Mouse (Mus musculus) CD4-positive, CD25-positive, alpha-beta regulatory T cell, adult 2 months (primary cell): ENCODE measurements around the gene Tchh.
"Not testable (repeated sequence)": the region's sequence is repeated elsewhere in the genome, so short reads cannot be mapped to it uniquely, and the experiment has no call there.

Experiments used
- DNase-seq: peaks from one replicate; pipeline ENCODE4 v3.0.0-alpha.2; 2012; ENCODE audit warnings: low read depth, low spot score

The Tchh gene

DNA sequence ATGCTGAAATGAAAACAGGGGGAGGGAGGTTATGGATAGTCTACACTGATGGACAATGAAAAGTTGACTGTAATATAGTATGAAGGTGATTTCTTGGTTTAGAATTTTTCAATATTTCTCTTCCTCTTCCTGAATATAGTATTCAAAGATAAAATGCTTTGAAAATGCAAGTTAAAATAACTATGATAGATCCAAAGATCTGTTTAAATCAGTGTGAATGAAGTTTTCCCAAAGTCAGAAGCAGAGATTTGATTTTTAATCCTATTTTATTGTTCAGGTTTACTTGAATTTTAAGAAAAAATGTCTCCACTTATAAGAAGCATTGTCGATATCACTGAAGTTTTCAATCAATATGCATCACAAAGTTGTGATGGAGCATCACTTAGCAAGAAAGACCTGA, at the start of gene Tchh:
TSS of gene Tchh (plus strand) at position 301 of the 400 bp plus-strand sequence.
- DNase-seq, result no peak

DNA sequence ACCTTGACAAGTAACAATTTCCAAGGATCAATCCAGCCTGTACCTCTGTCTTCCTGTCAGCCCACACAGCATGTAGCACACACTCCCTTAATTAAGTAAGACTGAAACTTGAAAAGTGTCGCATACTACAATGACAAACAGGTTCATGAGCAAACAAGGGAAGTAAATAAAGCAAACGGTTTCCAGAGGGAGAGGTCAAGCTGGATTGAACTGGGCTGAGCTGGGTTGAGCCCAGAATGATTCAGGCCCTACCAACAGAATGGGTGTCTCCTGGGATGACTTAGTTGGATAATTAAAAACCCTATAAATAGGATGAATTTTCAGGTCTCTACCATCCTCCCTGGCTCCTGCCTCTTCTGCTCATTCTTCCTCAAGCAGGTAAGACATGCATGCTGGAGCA, 48.8 kb upstream of the Tchh start, which contains the start of gene Rptn:
TSS of gene Rptn (plus strand) at position 334 of the 400 bp plus-strand sequence.
- DNase-seq, result no peak

DNA sequence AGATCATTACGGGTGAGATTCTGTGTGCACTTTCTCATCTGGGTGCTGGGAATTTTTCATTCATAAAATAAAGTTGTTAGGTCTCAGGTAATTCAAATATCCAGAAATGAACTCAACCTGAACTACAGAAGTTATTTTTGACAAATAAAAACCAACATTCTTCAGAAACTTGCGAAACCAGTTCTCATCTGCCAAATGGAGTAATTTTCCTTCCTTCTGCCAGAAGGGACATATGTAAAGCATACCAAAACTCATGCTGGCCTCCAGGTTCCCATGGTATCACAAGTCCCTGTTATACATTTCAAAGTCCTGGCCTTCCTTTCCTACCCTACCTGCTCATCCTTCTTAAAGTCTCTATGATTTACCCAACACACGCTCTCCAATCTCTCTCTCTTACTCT, 38.2 kb upstream of the Tchh start:
- no peak for DNase-seq

DNA sequence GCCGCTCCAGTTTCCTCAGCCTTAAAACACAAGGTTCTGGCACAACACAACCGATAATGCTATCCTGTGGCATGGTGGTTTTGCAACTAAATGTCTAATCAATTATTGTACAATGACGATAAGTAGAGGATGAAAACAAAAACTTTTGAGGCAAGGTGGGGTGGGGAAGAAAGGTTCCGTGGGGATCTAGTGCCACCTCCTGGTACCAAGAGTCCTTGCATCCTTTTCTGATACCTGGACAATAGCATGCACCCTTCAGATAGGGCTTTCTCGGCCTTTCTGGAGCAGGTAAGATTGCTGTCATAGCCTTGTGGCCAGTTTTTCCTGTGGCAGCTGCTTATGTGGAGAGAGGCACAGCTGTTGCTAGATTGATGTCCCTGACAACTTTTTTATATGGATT, 35.1 kb upstream of the Tchh start:
- peak; percentile 20 for DNase-seq

DNA sequence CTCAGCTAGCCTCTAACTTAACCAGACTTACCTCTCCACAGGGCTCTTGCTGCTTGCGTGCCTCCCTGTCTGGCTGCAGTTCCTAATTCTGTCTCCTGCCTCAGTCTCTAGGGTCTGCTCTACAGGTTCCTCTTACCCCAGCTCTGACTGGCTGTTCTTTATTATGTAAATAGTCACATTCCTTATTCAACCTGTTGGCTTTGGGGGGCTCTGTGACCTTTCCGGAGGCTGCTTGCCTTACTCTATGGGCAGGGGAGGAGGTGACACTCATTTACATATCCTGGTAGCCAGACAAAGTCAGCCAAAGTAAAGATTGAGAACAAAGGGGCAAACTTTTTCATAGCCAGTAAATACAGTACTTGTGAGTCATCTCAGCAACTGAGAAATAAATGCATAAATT, 30.2 kb upstream of the Tchh start:
- DNase-seq, result no peak

DNA sequence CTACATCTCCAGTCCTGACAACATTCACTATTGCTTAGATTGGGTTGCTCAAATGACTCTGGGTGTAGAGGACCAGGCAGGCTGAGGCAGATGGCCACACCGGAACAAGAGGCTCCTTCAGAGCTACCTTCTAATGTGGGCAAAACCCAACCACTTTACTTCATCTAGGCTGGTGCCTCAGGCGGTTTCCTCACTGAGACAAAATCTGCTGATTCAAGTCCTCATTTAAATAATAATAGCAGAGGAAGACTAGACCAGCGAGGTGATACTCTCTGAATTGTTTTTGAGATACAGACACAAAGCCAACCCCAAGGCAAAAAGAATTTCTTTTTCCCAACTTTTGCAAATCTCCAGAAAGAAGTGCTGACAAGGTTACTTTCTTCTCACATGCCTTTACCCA, 10.5 kb upstream of the Tchh start:
- DNase-seq, result no peak

DNA sequence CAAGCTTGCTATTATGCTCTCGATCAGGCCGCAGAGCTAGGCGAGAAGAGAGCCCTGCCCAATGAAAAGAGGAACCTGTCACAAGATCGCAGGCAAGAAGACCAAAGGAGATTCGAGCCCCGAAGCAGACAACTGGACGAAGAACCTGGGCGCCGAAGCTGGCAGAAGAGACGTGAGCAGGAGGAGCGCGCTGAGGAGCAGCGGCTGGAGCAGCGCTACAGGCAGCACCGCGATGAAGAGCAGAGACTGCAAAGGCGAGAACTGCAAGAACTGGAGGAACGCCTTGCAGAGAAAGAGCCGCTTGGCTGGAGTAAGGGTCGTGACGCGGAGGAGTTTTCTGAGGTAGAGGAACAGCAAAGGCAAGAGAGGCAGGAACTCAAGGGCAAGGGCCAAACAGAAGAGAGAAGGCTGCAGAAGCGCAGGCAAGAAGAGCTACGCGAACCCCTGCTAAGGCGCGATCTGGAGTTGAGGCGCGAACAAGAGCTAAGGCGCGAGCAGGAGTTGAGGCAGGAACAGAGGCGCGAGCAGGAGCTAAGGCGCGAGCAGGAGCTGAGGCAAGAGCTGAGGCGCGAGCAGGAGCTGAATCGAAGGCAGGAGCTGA, 1.5 kb downstream of the Tchh start:
- DNase-seq, result peak; percentile 31

DNA sequence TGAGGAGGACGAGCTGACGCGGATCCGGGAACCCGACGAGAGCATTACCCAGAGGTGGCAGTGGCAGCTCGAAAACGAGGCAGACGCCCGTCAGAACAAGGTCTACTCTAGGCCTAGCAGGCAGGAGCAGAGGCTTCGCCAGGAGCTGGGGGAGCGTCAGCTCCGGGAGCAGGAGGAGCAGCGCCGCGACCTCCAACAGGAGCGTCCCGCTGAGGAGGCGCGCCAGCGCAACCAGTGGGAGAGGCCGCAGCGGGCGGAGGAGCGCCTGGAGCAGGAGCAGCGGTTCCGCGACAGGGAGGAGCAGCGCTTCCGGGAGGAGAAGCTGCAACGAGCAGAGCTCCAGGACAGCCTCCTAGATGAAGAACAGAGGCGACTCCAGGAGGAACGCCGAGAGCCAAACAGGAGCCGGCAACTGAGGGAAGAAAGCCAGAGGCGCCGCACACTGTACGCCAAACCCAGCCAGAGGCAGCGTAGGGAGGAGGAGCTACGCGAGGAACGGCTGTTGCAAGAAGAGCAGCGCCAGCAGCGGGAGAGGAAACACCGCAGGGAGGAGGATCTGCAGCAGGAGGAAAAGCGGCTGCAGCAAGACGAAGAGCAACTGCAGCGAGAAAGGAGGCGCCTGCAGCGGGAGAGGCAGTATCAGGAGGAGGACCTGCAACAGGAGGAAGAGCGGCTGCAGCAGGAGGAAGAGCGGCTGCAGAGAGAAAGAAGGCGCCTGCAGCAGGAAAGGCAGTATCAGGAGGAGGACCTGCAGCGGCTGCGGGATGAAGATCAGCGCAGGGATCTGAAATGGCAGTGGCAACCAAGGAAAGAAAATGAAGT, 2.4 kb downstream of the Tchh start:
- peak; percentile 61 for DNase-seq

DNA sequence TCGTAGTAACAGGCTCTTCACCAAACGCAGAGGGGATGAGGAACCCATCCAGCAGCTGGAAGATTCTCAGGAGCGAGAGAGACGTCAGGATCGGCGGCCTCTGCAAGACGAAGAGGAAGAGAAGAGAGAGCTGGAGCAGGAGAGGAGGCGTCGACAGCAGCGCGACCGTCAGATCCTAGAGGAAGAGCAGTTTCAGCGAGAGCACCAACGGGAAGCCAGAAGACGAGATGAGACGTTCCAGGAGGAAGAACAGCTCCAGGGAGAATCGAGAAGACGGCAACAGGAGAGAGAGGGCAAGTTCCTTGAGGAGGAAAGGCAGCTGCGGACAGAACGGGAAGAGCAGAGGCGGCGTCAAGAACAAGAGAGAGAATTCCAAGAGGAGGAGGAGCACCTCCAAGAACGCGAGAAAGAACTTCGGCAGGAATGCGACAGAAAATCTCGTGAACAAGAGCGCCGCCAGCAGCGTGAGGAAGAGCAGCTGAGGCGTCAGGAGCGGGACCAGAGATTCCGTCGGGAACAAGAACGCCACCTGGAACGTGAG, 3.1 kb downstream of the Tchh start:
- DNase-seq, result peak; percentile 16

DNA sequence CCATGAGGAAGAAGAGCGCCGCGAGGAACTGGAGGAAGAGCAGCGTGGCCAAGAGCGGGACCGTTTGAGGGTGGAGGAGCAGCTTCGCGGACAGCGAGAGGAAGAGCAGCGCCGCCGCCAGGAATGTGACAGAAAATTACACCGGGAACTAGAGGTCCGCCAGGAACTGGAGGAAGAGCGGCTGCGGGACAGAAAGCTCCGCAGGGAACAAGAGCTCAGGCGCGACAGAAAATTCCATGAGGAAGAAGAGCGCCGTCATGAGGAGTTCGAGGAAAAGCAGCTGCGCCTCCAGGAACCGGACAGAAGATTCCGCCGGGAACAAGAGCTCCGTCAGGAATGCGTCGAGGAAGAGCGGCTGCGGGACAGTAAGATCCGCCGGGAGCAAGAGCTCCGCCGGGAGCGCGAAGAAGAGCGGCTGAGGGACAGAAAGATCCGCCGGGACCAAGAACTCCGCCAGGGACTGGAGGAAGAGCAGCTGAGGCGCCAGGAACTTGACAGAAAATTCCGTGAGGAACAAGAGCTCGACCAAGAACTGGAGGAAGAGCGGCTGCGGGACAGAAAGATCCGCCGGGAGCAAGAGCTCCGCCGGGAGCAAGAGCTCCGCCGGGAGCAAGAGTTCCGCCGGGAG, 4.1 kb downstream of the Tchh start:
- peak; percentile 18 for DNase-seq

DNA sequence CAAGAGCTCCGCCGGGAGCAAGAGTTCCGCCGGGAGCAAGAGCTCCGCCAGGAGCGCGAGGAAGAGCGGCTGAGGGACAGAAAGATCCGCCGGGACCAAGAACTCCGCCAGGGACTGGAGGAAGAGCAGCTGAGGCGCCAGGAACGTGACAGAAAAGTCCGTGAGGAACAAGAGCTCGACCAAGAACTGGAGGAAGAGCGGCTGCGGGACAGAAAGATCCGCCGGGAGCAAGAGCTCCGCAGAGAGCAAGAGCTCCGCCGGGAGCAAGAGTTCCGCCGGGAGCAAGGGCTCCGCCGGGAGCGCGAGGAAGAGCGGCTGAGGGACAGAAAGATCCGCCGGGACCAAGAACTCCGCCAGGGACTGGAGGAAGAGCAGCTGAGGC, 4.6 kb downstream of the Tchh start:
- not testable (repeated sequence) for DNase-seq

DNA sequence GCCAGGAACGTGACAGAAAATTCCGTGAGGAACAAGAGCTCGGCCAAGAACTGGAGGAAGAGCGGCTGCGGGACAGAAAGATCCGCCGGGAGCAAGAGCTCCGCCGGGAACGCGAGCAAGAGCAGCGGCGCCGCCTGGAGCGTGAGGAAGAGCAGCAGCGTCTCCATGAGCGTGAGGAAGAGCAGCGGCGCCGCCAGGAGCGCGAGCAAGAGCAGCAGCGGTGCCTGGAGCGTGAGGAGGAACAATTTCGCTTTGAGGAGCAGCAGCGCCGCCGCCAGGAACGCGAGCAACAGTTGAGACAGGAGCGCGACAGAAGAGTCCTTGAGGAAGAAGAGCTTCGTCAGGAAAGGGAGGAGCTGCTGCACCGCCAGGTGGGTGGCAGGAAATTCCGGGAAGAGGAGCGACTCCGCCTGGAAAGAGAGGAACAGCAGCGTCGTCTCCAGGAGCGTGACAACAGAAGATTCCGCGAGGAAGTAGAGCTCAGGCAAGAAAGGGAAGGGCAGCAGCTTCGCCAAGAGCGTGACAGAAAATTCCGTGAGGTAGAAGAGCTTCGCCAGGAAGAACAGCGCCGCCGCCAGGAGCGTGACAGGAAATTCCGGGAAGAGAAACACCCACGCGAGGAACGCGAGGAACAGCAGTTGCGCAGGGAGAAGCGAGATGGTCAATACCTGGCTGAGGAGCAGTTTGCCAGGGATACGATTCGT, 5.2 kb downstream of the Tchh start:
- DNase-seq, result peak; percentile 47

DNA sequence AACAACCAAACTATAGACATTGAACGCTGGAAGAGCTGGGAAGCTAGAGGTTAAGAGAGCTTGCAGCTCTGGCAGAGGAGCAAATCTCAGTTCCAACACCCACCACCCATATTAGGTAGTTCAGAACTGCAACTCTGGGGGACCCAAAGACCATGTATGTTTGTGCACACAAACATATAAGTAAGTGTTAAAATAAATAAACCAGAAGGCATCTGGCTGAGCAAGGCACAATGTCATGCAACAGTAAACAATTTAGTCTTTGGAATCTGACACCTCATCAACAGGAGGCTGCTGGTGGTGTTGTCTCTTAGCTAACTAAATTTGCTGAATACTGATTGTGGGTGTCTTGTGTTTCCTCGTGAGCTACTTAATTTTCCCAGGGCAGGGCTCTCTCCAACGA, 24.4 kb downstream of the Tchh start:
- no peak for DNase-seq

DNA sequence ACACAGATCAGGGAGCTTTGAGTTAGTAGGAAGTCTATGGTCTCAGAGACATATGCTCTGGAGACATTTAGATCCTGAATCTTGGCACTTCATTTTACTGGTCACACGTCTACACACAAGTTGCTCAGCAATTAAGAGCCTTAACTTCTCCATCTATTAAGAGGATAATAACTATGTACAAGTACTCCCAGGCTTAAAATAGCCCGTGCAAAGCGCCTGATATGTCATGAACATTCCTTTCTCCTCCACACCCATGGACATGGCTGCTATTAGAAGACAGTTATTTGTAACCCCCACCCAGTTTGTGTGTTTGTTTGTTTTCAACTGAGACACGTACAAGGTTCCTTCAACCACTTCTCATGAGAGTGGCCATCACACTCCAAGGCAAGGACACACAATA, 25.0 kb downstream of the Tchh start:
- DNase-seq, result no peak

DNA sequence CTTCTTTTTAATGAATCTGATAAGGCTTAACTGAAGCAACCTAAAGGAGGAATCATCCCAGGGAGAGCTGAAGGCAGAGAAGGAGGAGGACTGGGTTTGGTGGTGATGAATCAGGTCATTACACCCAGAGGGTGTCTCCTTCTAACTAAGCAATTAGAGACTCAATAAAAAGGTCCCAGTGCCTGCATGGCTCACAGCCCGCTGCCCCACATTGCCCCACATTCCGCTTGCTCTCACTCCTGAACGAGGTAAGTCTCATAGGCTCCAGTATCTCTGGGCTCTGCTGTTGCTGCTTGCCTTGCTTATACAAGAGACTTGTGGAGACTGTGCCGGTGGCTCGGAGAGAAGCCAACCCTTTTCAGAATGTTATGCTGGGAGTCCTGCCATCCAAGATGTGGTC, 26.4 kb downstream of the Tchh start, which contains the start of gene Tchhl1:
TSS of gene Tchhl1 (plus strand) at position 194 of the 400 bp plus-strand sequence.
- DNase-seq, result no peak

DNA sequence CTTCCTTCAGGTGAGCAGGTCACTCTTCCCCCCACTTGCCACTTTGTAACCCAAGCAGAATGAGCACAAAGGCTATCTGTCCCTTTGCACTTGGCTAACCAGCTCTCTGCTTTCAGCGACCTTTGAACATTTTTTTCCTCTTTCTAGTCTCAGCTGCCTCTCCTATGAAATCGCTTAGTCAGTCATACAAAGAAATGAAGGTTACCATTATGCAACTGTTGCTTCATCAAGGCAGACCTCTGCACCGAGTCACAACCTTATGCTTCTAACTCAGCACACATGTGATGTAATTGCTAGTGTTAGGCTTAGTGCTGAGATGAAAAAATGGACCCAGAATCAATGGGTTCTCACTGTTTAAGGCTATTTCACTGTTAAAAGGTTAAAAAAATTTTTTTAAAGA, 27.5 kb downstream of the Tchh start:
- no peak for DNase-seq

DNA sequence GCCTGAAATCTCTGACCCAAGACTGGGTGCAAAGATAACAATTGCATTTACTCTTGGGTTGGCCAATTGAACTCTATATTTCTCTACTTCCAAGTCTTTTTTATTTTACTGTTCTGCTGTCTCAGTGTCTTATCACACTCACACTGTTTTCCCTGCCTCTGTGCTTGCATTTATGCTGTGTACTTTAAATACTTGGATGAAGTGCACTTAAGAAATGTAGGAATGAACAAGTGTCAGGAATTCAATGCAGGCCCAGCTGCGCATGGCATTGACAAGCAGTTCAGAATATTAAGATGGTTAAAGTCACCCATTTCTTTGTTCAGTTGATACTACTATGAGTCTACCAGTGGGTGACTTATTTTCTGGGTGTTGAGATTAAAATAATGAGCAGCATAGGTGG, 37.9 kb downstream of the Tchh start:
- no peak for DNase-seq

DNA sequence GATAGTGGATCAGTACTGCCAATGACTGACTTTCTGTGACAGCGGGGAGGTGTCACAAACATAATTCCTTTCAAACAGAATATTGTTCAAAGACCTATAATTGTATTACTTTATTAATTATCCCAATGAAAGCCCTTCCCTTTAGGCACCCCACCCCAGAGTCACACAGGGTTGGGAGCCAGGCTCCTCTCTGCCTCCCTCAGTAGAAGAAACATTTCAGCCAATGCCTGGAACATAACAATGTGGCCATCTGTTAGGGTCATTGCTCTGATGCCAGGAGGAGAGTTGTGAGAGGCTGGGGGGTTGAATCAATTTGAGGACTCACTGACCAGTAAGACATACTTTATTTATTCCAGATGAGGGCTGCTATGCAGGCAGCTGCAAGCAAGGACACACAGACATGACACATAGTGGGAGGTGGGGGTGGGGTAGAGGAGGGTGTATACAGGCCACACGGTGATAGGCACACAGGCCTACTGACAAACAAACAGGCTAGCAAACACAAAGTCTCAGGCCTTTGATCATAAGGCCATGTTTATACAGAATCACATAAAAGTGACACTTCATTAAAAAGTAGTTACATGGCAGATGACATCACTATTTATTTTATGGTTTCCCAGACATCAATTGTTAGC, 40.0 kb downstream of the Tchh start:
- no peak for DNase-seq

DNA sequence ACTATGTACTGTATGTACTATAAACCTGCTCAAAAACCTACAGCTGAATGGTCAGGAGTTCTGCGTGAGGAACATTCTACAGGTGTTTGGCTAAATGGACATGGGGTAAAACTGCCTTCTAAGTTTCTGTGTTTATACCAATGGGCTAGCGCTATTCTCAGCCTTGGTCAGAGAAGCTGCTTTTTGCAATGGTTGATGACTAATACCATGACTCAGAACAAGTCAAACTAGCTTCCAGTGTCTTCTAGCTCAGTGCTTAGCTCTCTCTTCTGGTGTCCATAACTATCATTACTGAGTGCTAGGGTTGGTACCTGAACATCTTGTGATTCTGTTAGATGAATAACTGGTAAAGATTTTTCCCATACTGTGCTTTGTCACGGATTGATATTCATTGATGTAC, 43.5 kb downstream of the Tchh start:
- no peak for DNase-seq

DNA sequence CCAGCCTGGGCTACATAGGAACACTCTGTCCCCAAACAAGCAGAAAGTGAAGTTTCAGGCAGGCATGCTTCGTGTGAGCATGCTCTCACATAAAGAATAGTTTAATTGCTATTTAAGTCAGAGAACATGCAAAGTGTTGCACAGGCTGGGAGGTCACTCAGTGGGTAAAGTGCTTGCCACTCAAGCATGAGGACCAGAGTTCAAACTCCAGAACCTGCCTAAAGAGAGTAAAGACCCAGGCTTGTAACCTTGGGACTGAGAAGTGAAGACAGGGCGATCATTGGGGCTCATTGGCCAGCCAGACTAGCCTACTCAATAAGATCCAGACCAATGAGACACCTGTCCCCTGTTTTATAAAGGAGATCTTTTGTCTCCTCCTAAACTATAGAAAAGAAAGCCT, 46.4 kb downstream of the Tchh start:
- DNase-seq, result no peak

DNA sequence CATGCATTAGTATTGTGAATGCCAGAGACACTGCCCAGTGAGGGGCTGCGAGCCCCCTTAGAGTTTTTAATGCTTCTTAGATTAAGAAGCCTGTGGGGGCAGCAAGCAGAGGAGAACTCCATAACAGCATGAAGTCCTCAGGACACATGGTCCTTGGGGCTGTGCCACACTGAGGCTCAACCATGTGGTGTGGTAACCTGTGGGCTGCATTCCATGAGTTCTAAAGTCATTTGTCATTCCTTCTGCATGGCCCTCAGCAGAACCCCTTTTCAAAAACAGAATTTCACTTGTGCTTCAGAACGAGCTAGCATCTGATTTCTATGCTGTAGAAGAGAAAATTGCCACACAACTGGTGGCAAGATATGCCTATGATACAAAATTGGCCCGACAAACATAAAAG, 50.0 kb downstream of the Tchh start:
- no peak for DNase-seq
